Mouse (Mus musculus) CH12.LX (cell line): ENCODE measurements at regions not wholly inside any gene's neighbourhood (a gene's known extent, or its start where the extent isn't known, plus 50 kb on each side); places are given as distances from the start of the nearest gene placed in this dataset.

Experiments
- BHLHE40 ChIP-seq: IDR thresholded peaks from 2 replicates; pipeline ENCODE4 v1.6.1; 2011; ENCODE audit warnings: mild to moderate bottlenecking, low read depth, low read length, improper control_type of control experiment
- CHD1 ChIP-seq: IDR thresholded peaks from 2 replicates; pipeline ENCODE4 v1.6.1; 2012; ENCODE audit warnings: low read depth, low read length, improper control_type of control experiment, inconsistent platforms
- CHD2 ChIP-seq: IDR thresholded peaks from 2 replicates; pipeline ENCODE4 v1.6.1; 2011; ENCODE audit warnings: low read length, improper control_type of control experiment
- CTCF ChIP-seq, 2 experiments: IDR thresholded peaks in 1 of 2; conservative IDR thresholded peaks in 1 of 2; 2 replicates each; pipeline ENCODE4 v1.5.1; 2011 to 2012; ENCODE audit warnings: low read depth in 2 of 2, low read length in 2 of 2, improper control_type of control experiment in 1 of 2, inconsistent platforms in 1 of 2, mild to moderate bottlenecking in 1 of 2, moderate library complexity in 1 of 2
- EP300 ChIP-seq: IDR thresholded peaks from 2 replicates; pipeline ENCODE4 v1.6.1; 2011; ENCODE audit warnings: low read length, improper control_type of control experiment
- MYC ChIP-seq: IDR thresholded peaks from 2 replicates; pipeline ENCODE4 v1.6.1; 2011; ENCODE audit warnings: low read depth, mild to moderate bottlenecking, improper control_type of control experiment, low read length
- POLR2A ChIP-seq: IDR thresholded peaks from 2 replicates; pipeline ENCODE4 v1.6.1; 2011; ENCODE audit warnings: low read depth, mild to moderate bottlenecking, improper control_type of control experiment, low read length
- SIN3A ChIP-seq: IDR thresholded peaks from 2 replicates; pipeline ENCODE4 v1.6.1; 2012; ENCODE audit warnings: low read length, improper control_type of control experiment, inconsistent platforms
- USF1 ChIP-seq: IDR thresholded peaks from 2 replicates; pipeline ENCODE4 v1.6.1; 2014; ENCODE audit warnings: low read depth, mild to moderate bottlenecking, inconsistent platforms, low read length, improper control_type of control experiment
- ZC3H11A ChIP-seq: IDR thresholded peaks from 2 replicates; pipeline ENCODE4 v1.6.1; 2012; ENCODE audit warnings: low read depth, mild to moderate bottlenecking, inconsistent platforms, low read length, improper control_type of control experiment
- ZKSCAN1 ChIP-seq: IDR thresholded peaks from 2 replicates; pipeline ENCODE4 v1.6.1; 2012; ENCODE audit warnings: low read depth, inconsistent platforms, low read length, improper control_type of control experiment, borderline replicate concordance

GRCm38 (mm10) chr15:26228646-26229045 is 80.2 kb upstream of the March11 start:
- TF ChIP-seq CTCF (conservative IDR thresholded peaks at IDR 0.05 in 1 of 2, IDR thresholded peaks at IDR 0.05 in 1 of 2; ENCODE audit: low read depth in 2 of 2, low read length in 2 of 2) (no peak), POLR2A (no peak), CHD1 (no peak), ZC3H11A (no peak), CHD2 (no peak), MYC (no peak), EP300 (no peak), SIN3A (no peak), ZKSCAN1 (no peak), USF1 (no peak), BHLHE40 (no peak)
